Mouse (Mus musculus): ENCODE data around the gene Stab1. TPM values are rescaled to one million over a fixed set of nuclear protein-coding genes. Genes with fewer than 3 reads are reported as not detected.

Gene Stab1
- total RNA-seq, 2 experiments from 2014 or later: 13.9 to 17.5 TPM

Other genes starting within 250 kb of the Stab1 start
- gene Itih3, start 244.9 kb downstream of the Stab1 start, total RNA-seq (2021): 10 to 100 TPM; 25.4 to 25.7 TPM
- not detected for gene Itih1, start 225.4 kb downstream of the Stab1 start, total RNA-seq (2021)
- 10 to 100 TPM; 16.9 to 17.0 TPM for gene Nek4, start 217.3 kb downstream of the Stab1 start, total RNA-seq (2021)
- gene Glt8d1, start 167.2 kb downstream of the Stab1 start, total RNA-seq (2021): 10 to 100 TPM; 35.7 to 49.0 TPM
- gene Spcs1, start 167.0 kb downstream of the Stab1 start, total RNA-seq (2021): 100 to 1,000 TPM; 171 to 189 TPM
- 10 to 100 TPM; 55.3 to 59.0 TPM for gene Pbrm1, start 149.5 kb downstream of the Stab1 start, total RNA-seq (2021)
- 10 to 100 TPM; 36.0 to 57.6 TPM for gene Gnl3, start 149.5 kb downstream of the Stab1 start, total RNA-seq (2021)
- 10 to 100 TPM; 28.6 to 29.6 TPM for gene Smim4, start 39.7 kb downstream of the Stab1 start, total RNA-seq (2021)
- gene Nt5dc2, start 37.6 kb downstream of the Stab1 start, total RNA-seq (2021): 10 to 100 TPM; 12.8 to 17.9 TPM
- gene Tnnc1, start 39.7 kb upstream of the Stab1 start, total RNA-seq (2021): 1 to 10 TPM; 2.2 to 3.1 TPM
- 100 to 1,000 TPM; 431 to 467 TPM for gene Nisch, start 48.3 kb upstream of the Stab1 start, total RNA-seq (2021)
- gene Sema3g, start 49.2 kb upstream of the Stab1 start, total RNA-seq (2021): 1 to 10 TPM; 4.4 to 5.0 TPM
- 1 to 10 TPM; 3.6 to 4.1 TPM for gene Phf7, start 82.7 kb upstream of the Stab1 start, total RNA-seq (2021)
- 100 to 1,000 TPM; 127 to 131 TPM for gene Bap1, start 82.8 kb upstream of the Stab1 start, total RNA-seq (2021)
- 1 to 10 TPM; 4.4 TPM for gene Dnah1, start 155.3 kb upstream of the Stab1 start, total RNA-seq (2021)
- gene Capn7, start 168.0 kb upstream of the Stab1 start, total RNA-seq (2021): 10 to 100 TPM; 36.8 to 40.1 TPM

Measured in layer of hippocampus, postnatal 25 days (tissue).